Mouse (Mus musculus): Measurements from ENCODE around the gene Kdm8. TPM values are rescaled to one million over a fixed set of nuclear protein-coding genes. Genes with fewer than 3 reads are reported as not detected.

Gene Kdm8
- polyA plus RNA-seq, 1 experiment from 2014 or later, result 14.1 TPM

GRCm38 (mm10) chr7:125478391-125478984 is 34.0 kb downstream of the Kdm8 start:
- Histone ChIP-seq H3K4me1 (ENCODE audit: insufficient read depth, low read length) (peaks cover 28% of the 10 kb centered on the region), H3K36me3 (ENCODE audit: insufficient read depth, low read length) (peaks cover 8% of the 10 kb centered on the region), H3K27ac (ENCODE audit: low read length) (no peak overlapping the region), H3K4me3 (ENCODE audit: low read length) (no peak overlapping the region), H3K9ac (replicated peaks; ENCODE audit: low read length) (no peak overlapping the region), H3K27me3 (ENCODE audit: insufficient read depth, low read length) (no peaks in the 10 kb centered on the region), H3K4me2 (replicated peaks; ENCODE audit: low read depth, low read length) (no peak overlapping the region), H3K9me3 (ENCODE audit: low read length) (no peaks in the 10 kb centered on the region)
- ATAC-seq (ENCODE audit: low FRiP score, low TSS enrichment), result no peak
- 67% methylated on average over 7 of the region's 7 CpGs for WGBS

GRCm38 (mm10) chr7:125480518-125480917 is 36.0 kb downstream of the Kdm8 start:
- Histone ChIP-seq H3K27me3 (ENCODE audit: insufficient read depth, low read length) (no peaks in the 10 kb centered on the region), H3K4me3 (ENCODE audit: low read length) (no peak overlapping the region), H3K9ac (replicated peaks; ENCODE audit: low read length) (no peak overlapping the region), H3K27ac (ENCODE audit: low read length) (no peak overlapping the region), H3K4me2 (replicated peaks; ENCODE audit: low read depth, low read length) (no peak overlapping the region), H3K4me1 (ENCODE audit: insufficient read depth, low read length) (peaks cover 23% of the 10 kb centered on the region), H3K9me3 (ENCODE audit: low read length) (no peaks in the 10 kb centered on the region), H3K36me3 (ENCODE audit: insufficient read depth, low read length) (peaks cover 14% of the 10 kb centered on the region)
- 96% methylated on average over 4 of the region's 4 CpGs for WGBS
- no peak for ATAC-seq (ENCODE audit: low FRiP score, low TSS enrichment)

GRCm38 (mm10) chr7:125482339-125482738 is 37.9 kb downstream of the Kdm8 start:
- no peak for ATAC-seq (ENCODE audit: low FRiP score, low TSS enrichment)
- Histone ChIP-seq H3K4me1 (ENCODE audit: insufficient read depth, low read length) (peaks cover 5% of the 10 kb centered on the region; the same call in 1 of the 2 replicates), H3K4me2 (replicated peaks; ENCODE audit: low read depth, low read length) (no peak overlapping the region), H3K9me3 (ENCODE audit: low read length) (no peaks in the 10 kb centered on the region), H3K4me3 (ENCODE audit: low read length) (no peak overlapping the region), H3K27ac (ENCODE audit: low read length) (no peak overlapping the region), H3K36me3 (ENCODE audit: insufficient read depth, low read length) (peaks cover 14% of the 10 kb centered on the region), H3K27me3 (ENCODE audit: insufficient read depth, low read length) (no peaks in the 10 kb centered on the region), H3K9ac (replicated peaks; ENCODE audit: low read length) (no peak overlapping the region)
- WGBS, result 79% methylated on average over 3 of the region's 3 CpGs

GRCm38 (mm10) chr7:125482886-125483285 is 38.4 kb downstream of the Kdm8 start:
- no peak overlapping the region for H3K9ac ChIP-seq (replicated peaks; ENCODE audit: low read length)
- ATAC-seq (ENCODE audit: low FRiP score, low TSS enrichment), result no peak
- no peaks in the 10 kb centered on the region for H3K9me3 ChIP-seq (ENCODE audit: low read length)
- no peak overlapping the region for H3K27ac ChIP-seq (ENCODE audit: low read length)
- H3K4me3 ChIP-seq (ENCODE audit: low read length), result no peak overlapping the region
- WGBS, result 69% methylated on average over 2 of the region's 2 CpGs
- no peaks in the 10 kb centered on the region for H3K4me1 ChIP-seq (ENCODE audit: insufficient read depth, low read length)
- H3K4me2 ChIP-seq (replicated peaks; ENCODE audit: low read depth, low read length), result no peak overlapping the region
- peaks cover 11% of the 10 kb centered on the region for H3K36me3 ChIP-seq (ENCODE audit: insufficient read depth, low read length)
- no peaks in the 10 kb centered on the region for H3K27me3 ChIP-seq (ENCODE audit: insufficient read depth, low read length)

GRCm38 (mm10) chr7:125484791-125485190 is 40.3 kb downstream of the Kdm8 start:
- 93% methylated on average over 7 of the region's 7 CpGs for WGBS
- Histone ChIP-seq H3K36me3 (ENCODE audit: insufficient read depth, low read length) (peaks cover 9% of the 10 kb centered on the region; the same call in 1 of the 2 replicates), H3K9me3 (ENCODE audit: low read length) (no peaks in the 10 kb centered on the region)

GRCm38 (mm10) chr7:125486121-125486630 is 41.7 kb downstream of the Kdm8 start:
- ATAC-seq (ENCODE audit: low FRiP score, low TSS enrichment), result no peak
- H3K4me2 ChIP-seq (replicated peaks; ENCODE audit: low read depth, low read length), result no peak overlapping the region
- H3K27me3 ChIP-seq (ENCODE audit: insufficient read depth, low read length), result no peaks in the 10 kb centered on the region
- no peak overlapping the region for H3K27ac ChIP-seq (ENCODE audit: low read length)
- WGBS, result 71% methylated on average over 16 of the region's 16 CpGs
- no peaks in the 10 kb centered on the region for H3K9me3 ChIP-seq (ENCODE audit: low read length)
- no peak overlapping the region for H3K4me3 ChIP-seq (ENCODE audit: low read length)
- peaks cover 6% of the 10 kb centered on the region for H3K4me1 ChIP-seq (ENCODE audit: insufficient read depth, low read length)
- H3K36me3 ChIP-seq (ENCODE audit: insufficient read depth, low read length), result peaks cover 6% of the 10 kb centered on the region; the same call in 1 of the 2 replicates
- H3K9ac ChIP-seq (replicated peaks; ENCODE audit: low read length), result no peak overlapping the region

More at GRCm38 (mm10) chr7:125484791-125485190, 40.3 kb downstream of the Kdm8 start:
- H3K27ac ChIP-seq (ENCODE audit: low read length), result no peak overlapping the region
- H3K9ac ChIP-seq (replicated peaks; ENCODE audit: low read length), result no peak overlapping the region
- H3K27me3 ChIP-seq (ENCODE audit: insufficient read depth, low read length), result no peaks in the 10 kb centered on the region
- no peak overlapping the region for H3K4me3 ChIP-seq (ENCODE audit: low read length)
- H3K4me1 ChIP-seq (ENCODE audit: insufficient read depth, low read length), result no peaks in the 10 kb centered on the region
- no peak for ATAC-seq (ENCODE audit: low FRiP score, low TSS enrichment)
- H3K4me2 ChIP-seq (replicated peaks; ENCODE audit: low read depth, low read length), result no peak overlapping the region

- H3K4me1 ChIP-seq (ENCODE audit: insufficient read depth, low read length), result peaks cover 11% of the 10 kb centered on the region
- H3K9me3 ChIP-seq (ENCODE audit: low read length), result no peaks in the 10 kb centered on the region
- H3K4me2 ChIP-seq (replicated peaks; ENCODE audit: low read depth, low read length), result no peak overlapping the region
- no peak for ATAC-seq (ENCODE audit: low FRiP score, low TSS enrichment)
- no peak overlapping the region for H3K27ac ChIP-seq (ENCODE audit: low read length)
- no peak overlapping the region for H3K9ac ChIP-seq (replicated peaks; ENCODE audit: low read length)
- 91% methylated on average over 10 of the region's 10 CpGs for WGBS
- peaks cover 6% of the 10 kb centered on the region; the same call in 1 of the 2 replicates for H3K36me3 ChIP-seq (ENCODE audit: insufficient read depth, low read length)
- H3K27me3 ChIP-seq (ENCODE audit: insufficient read depth, low read length), result no peaks in the 10 kb centered on the region
- no peak overlapping the region for H3K4me3 ChIP-seq (ENCODE audit: low read length)
These were observed 42.6 kb downstream of the Kdm8 start for GRCm38 (mm10) chr7:125487126-125487525.

- H3K4me3 ChIP-seq (ENCODE audit: low read length), result no peak overlapping the region
- H3K27ac ChIP-seq (ENCODE audit: low read length), result no peak overlapping the region
- H3K9ac ChIP-seq (replicated peaks; ENCODE audit: low read length), result no peak overlapping the region
- no peaks in the 10 kb centered on the region for H3K27me3 ChIP-seq (ENCODE audit: insufficient read depth, low read length)
- H3K36me3 ChIP-seq (ENCODE audit: insufficient read depth, low read length), result peaks cover 6% of the 10 kb centered on the region; the same call in 1 of the 2 replicates
- H3K4me1 ChIP-seq (ENCODE audit: insufficient read depth, low read length), result peaks cover 12% of the 10 kb centered on the region
- 92% methylated on average over 6 of the region's 6 CpGs for WGBS
- H3K9me3 ChIP-seq (ENCODE audit: low read length), result no peaks in the 10 kb centered on the region
- ATAC-seq (ENCODE audit: low FRiP score, low TSS enrichment), result no peak
- no peak overlapping the region for H3K4me2 ChIP-seq (replicated peaks; ENCODE audit: low read depth, low read length)
These were observed 44.2 kb downstream of the Kdm8 start for GRCm38 (mm10) chr7:125488706-125489105.

GRCm38 (mm10) chr7:125489636-125490035 is 45.2 kb downstream of the Kdm8 start:
- WGBS, result 88% methylated on average over 2 of the region's 2 CpGs
- H3K4me3 ChIP-seq (ENCODE audit: low read length), result no peak overlapping the region
- H3K36me3 ChIP-seq (ENCODE audit: insufficient read depth, low read length), result peaks cover 6% of the 10 kb centered on the region; the same call in 1 of the 2 replicates
- no peak for ATAC-seq (ENCODE audit: low FRiP score, low TSS enrichment)
- peak overlapping the region; percentile 46 for H3K9ac ChIP-seq (replicated peaks; ENCODE audit: low read length)
- no peak overlapping the region for H3K27ac ChIP-seq (ENCODE audit: low read length)
- peaks cover 12% of the 10 kb centered on the region for H3K4me1 ChIP-seq (ENCODE audit: insufficient read depth, low read length)
- no peaks in the 10 kb centered on the region for H3K27me3 ChIP-seq (ENCODE audit: insufficient read depth, low read length)
- no peaks in the 10 kb centered on the region for H3K9me3 ChIP-seq (ENCODE audit: low read length)
- H3K4me2 ChIP-seq (replicated peaks; ENCODE audit: low read depth, low read length), result no peak overlapping the region

GRCm38 (mm10) chr7:125490947-125491735 is 46.7 kb downstream of the Kdm8 start, which contains the start of gene Nsmce1:
TSS of gene Nsmce1 (minus strand) at chr7:125491596.
- no peaks in the 10 kb centered on the region for H3K27me3 ChIP-seq (ENCODE audit: insufficient read depth, low read length)
- peak; percentile 99 for ATAC-seq (ENCODE audit: low FRiP score, low TSS enrichment)
- under 1% methylated on average over 56 of the region's 56 CpGs for WGBS

More at GRCm38 (mm10) chr7:125490947-125491735, 46.7 kb downstream of the Kdm8 start, which contains the start of gene Nsmce1:
- peak within 1 kb of the TSS; percentile 86 for H3K9ac ChIP-seq (replicated peaks; ENCODE audit: low read length)
- H3K4me1 ChIP-seq (ENCODE audit: insufficient read depth, low read length), result peaks cover 12% of the 10 kb centered on the region
- H3K4me3 ChIP-seq (ENCODE audit: low read length), result peak within 1 kb of the TSS; percentile 78
- no peaks in the 10 kb centered on the region for H3K9me3 ChIP-seq (ENCODE audit: low read length)
- no peaks in the 10 kb centered on the region for H3K36me3 ChIP-seq (ENCODE audit: insufficient read depth, low read length)
- peak within 1 kb of the TSS; percentile 79 for H3K4me2 ChIP-seq (replicated peaks; ENCODE audit: low read depth, low read length)
- H3K27ac ChIP-seq (ENCODE audit: low read length), result peak within 1 kb of the TSS; percentile 90
